Mouse (Mus musculus) G1E-ER4 (cell line): ENCODE data around the gene Rtf2. TPM values are rescaled to one million over a fixed set of nuclear protein-coding genes. Genes with fewer than 3 reads are reported as not detected.

Source experiments
- GATA1 ChIP-seq: IDR thresholded peaks from one replicate; pipeline ENCODE4 v1.8.0; 2012; ENCODE audit warnings: low read length, inconsistent platforms
- polyA plus RNA-seq: library from polyadenylated mRNA; stranded (reverse); fragments of >175 nt; gene quantifications from 2 replicates; pipeline ENCODE4 v1.2.3, GENCODE M21; 2012

The Rtf2 gene
- polyA plus RNA-seq, 1 experiment: 16.3 TPM

- TF ChIP-seq GATA1: no peak
These were observed 26.5 kb upstream of the Rtf2 start for GRCm38 (mm10) chr2:172413894-172414293.

- TF ChIP-seq GATA1: no peak
These were observed 24.1 kb upstream of the Rtf2 start for GRCm38 (mm10) chr2:172416218-172416617.

- no peak for TF ChIP-seq GATA1
These were observed 23.5 kb upstream of the Rtf2 start for GRCm38 (mm10) chr2:172416876-172417275.

- no peak for TF ChIP-seq GATA1
These were observed 22.1 kb upstream of the Rtf2 start for GRCm38 (mm10) chr2:172418208-172418607.

- TF ChIP-seq GATA1: no peak
These were observed 9.7 kb upstream of the Rtf2 start for GRCm38 (mm10) chr2:172430609-172431008.

GRCm38 (mm10) chr2:172433746-172434145 is 6.6 kb upstream of the Rtf2 start:
- TF ChIP-seq GATA1: no peak

GRCm38 (mm10) chr2:172437371-172437952 is 2.9 kb upstream of the Rtf2 start:
- no peak for TF ChIP-seq GATA1

- no peak for TF ChIP-seq GATA1
These were observed 267 bp downstream of the Rtf2 start for GRCm38 (mm10) chr2:172440640-172441005.

- no peak for TF ChIP-seq GATA1
These were observed 820 bp downstream of the Rtf2 start for GRCm38 (mm10) chr2:172441176-172441575.

GRCm38 (mm10) chr2:172445617-172446016 is 5.3 kb downstream of the Rtf2 start:
- TF ChIP-seq GATA1: no peak

GRCm38 (mm10) chr2:172447317-172447716 is 7.0 kb downstream of the Rtf2 start:
- TF ChIP-seq GATA1: no peak

GRCm38 (mm10) chr2:172448329-172448728 is 8.0 kb downstream of the Rtf2 start:
- TF ChIP-seq GATA1: no peak

- no peak for TF ChIP-seq GATA1
These were observed 10.3 kb downstream of the Rtf2 start for GRCm38 (mm10) chr2:172450640-172451039.

GRCm38 (mm10) chr2:172452031-172452430 is 11.7 kb downstream of the Rtf2 start:
- no peak for TF ChIP-seq GATA1

- TF ChIP-seq GATA1: no peak
These were observed 12.1 kb downstream of the Rtf2 start for GRCm38 (mm10) chr2:172452458-172452857.

- TF ChIP-seq GATA1: no peak
These were observed 18.1 kb downstream of the Rtf2 start, which contains the start of gene Gcnt7 for GRCm38 (mm10) chr2:172458496-172458895. Gcnt7 (minus strand) TSS chr2:172458596.

GRCm38 (mm10) chr2:172460647-172461046 is 20.3 kb downstream of the Rtf2 start:
- no peak for TF ChIP-seq GATA1

- TF ChIP-seq GATA1: no peak
These were observed 22.5 kb downstream of the Rtf2 start for GRCm38 (mm10) chr2:172462813-172463212.
